Mouse (Mus musculus): ENCODE results near the gene Cope.

Gene Cope

GRCm38 (mm10) chr8:70302358-70302890, at the start of gene Cope, which contains the start of gene Ddx49:
Gene Cope, plus strand, starts transcription at chr8:70302518.
Gene Ddx49, minus strand, starts transcription at chr8:70302489.
- peak; percentile 95 for DNase-seq (ENCODE audit: low spot score)

- DNase-seq (ENCODE audit: low spot score): no peak
Observed at GRCm38 (mm10) chr8:70254628-70255027, 47.7 kb upstream of the Cope start.

- DNase-seq (ENCODE audit: low spot score): no peak
Observed at GRCm38 (mm10) chr8:70257456-70257855, 44.9 kb upstream of the Cope start.

- DNase-seq (ENCODE audit: low spot score): no peak
Observed at GRCm38 (mm10) chr8:70258600-70258999, 43.7 kb upstream of the Cope start.

- no peak for DNase-seq (ENCODE audit: low spot score)
Observed at GRCm38 (mm10) chr8:70259043-70259442, 43.3 kb upstream of the Cope start.

- no peak for DNase-seq (ENCODE audit: low spot score)
Observed at GRCm38 (mm10) chr8:70267674-70268073, 34.6 kb upstream of the Cope start.

GRCm38 (mm10) chr8:70268311-70268710, 34.0 kb upstream of the Cope start:
- DNase-seq (ENCODE audit: low spot score): no peak

- DNase-seq (ENCODE audit: low spot score): peak; percentile 42
Observed at GRCm38 (mm10) chr8:70268799-70269565, 33.3 kb upstream of the Cope start.

GRCm38 (mm10) chr8:70272949-70273348, 29.4 kb upstream of the Cope start:
- DNase-seq (ENCODE audit: low spot score): no peak

- DNase-seq (ENCODE audit: low spot score): no peak
Observed at GRCm38 (mm10) chr8:70274350-70274749, 28.0 kb upstream of the Cope start.

- DNase-seq (ENCODE audit: low spot score): no peak
Observed at GRCm38 (mm10) chr8:70276476-70276875, 25.8 kb upstream of the Cope start.

GRCm38 (mm10) chr8:70278175-70278574, 24.1 kb upstream of the Cope start:
- no peak for DNase-seq (ENCODE audit: low spot score)

- no peak for DNase-seq (ENCODE audit: low spot score)
Observed at GRCm38 (mm10) chr8:70279266-70279665, 23.1 kb upstream of the Cope start.

- no peak for DNase-seq (ENCODE audit: low spot score)
Observed at GRCm38 (mm10) chr8:70281001-70281400, 21.3 kb upstream of the Cope start.

- peak; percentile 98 for DNase-seq (ENCODE audit: low spot score)
Observed at GRCm38 (mm10) chr8:70282603-70283135, 19.6 kb upstream of the Cope start, which contains the start of gene Homer3. Gene Homer3, plus strand, starts transcription at chr8:70282827.

- DNase-seq (ENCODE audit: low spot score): peak; percentile 46
Observed at GRCm38 (mm10) chr8:70283136-70284077, 18.9 kb upstream of the Cope start.

GRCm38 (mm10) chr8:70284421-70284820, 17.9 kb upstream of the Cope start:
- DNase-seq (ENCODE audit: low spot score): no peak

GRCm38 (mm10) chr8:70285304-70285703, 17.0 kb upstream of the Cope start:
- DNase-seq (ENCODE audit: low spot score): no peak

- no peak for DNase-seq (ENCODE audit: low spot score)
Observed at GRCm38 (mm10) chr8:70286737-70287136, 15.6 kb upstream of the Cope start.

GRCm38 (mm10) chr8:70293988-70294405, 8.3 kb upstream of the Cope start:
- no peak for DNase-seq (ENCODE audit: low spot score)

GRCm38 (mm10) chr8:70300881-70301280, 1.4 kb upstream of the Cope start:
- no peak for DNase-seq (ENCODE audit: low spot score)

GRCm38 (mm10) chr8:70302901-70303300, 583 bp downstream of the Cope start:
- no peak for DNase-seq (ENCODE audit: low spot score)

Measured in embryo, embryonic 10.5 days (tissue).